Comparison of ENCODE assay signal across 11 mouse cellular contexts in the genomic region with DNA sequence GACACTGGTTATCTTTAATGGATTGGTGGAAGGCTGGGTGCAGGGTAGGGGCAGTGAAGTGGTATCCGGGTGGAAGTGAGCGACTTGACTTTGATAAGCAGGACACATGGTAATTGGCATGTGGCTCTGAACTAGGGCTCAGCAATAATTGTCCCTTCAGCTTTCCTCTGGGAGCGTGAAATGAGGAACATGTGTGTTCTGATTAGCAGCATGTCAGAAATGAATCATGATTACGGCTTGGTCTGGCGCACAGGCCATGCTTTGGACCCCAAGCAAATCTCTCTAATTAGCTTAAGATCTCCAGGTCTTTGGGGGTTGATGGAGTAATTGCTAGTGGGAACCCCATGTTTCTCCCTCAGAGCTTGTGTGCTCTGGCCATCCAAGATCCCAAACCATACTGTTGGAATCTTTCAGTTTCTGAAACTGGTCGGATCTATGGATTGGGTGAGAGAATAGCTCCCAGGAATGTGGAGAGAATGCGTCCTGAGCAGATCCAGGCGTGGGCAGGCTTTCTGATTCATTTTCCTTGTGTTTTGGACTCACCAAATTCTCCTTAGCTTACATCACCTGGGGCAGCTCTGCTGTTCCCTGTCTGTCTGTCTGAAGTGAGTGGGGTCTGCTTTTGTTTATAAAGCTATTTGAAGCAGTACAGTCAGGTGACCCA. TPM values are rescaled to one million over a fixed set of nuclear protein-coding genes. Genes with fewer than 3 reads are reported as not detected.
DNase-seq lines count a peak whose midpoint lies in the region; ATAC-seq lines count a peak whose summit lies in the region.
"Had no signal": no experiment of that assay in that cellular context is flagged by ENCODE, and none has a peak within 500 bp of the region (broad histone marks: within the 10 kb centered on the region; RNA-seq: fewer than 3 reads in every experiment).

No protein-coding gene starts in this region.

- H3K9me3 ChIP-seq in forebrain, embryonic 11.5 days (ENCODE audit: control insufficient read depth, low read length): no peaks in the 10 kb centered on the region
- H3K9me3 ChIP-seq in forebrain, embryonic 15.5 days: no peaks in the 10 kb centered on the region
- H3K9me3 ChIP-seq in kidney, embryonic 16.5 days (ENCODE audit: low read length): no peaks in the 10 kb centered on the region
- no peaks in the 10 kb centered on the region for H3K9me3 ChIP-seq in embryonic facial prominence, embryonic 12.5 days
- H3K9me3 ChIP-seq: neural tube, embryonic 13.5 days had no signal

- H3K36me3 ChIP-seq in forebrain, embryonic 11.5 days (ENCODE audit: control insufficient read depth, insufficient read depth, low read length): no peaks in the 10 kb centered on the region
- no peaks in the 10 kb centered on the region for H3K36me3 ChIP-seq in forebrain, embryonic 15.5 days
- H3K36me3 ChIP-seq in kidney, embryonic 16.5 days (ENCODE audit: insufficient read depth, low read length): no peaks in the 10 kb centered on the region
- no peaks in the 10 kb centered on the region for H3K36me3 ChIP-seq in embryonic facial prominence, embryonic 12.5 days
- H3K36me3 ChIP-seq: neural tube, embryonic 13.5 days had no signal

- H3K27me3 ChIP-seq in forebrain, embryonic 11.5 days (ENCODE audit: control insufficient read depth, insufficient read depth, low read length): no peaks in the 10 kb centered on the region
- H3K27me3 ChIP-seq in forebrain, embryonic 15.5 days: no peaks in the 10 kb centered on the region
- H3K27me3 ChIP-seq in kidney, embryonic 16.5 days (ENCODE audit: insufficient read depth, low read length): no peaks in the 10 kb centered on the region
- no peaks in the 10 kb centered on the region for H3K27me3 ChIP-seq in embryonic facial prominence, embryonic 12.5 days
- H3K27me3 ChIP-seq: neural tube, embryonic 13.5 days had no signal

- no peak for ATAC-seq in forebrain, embryonic 11.5 days (replicated peaks; ENCODE audit: low FRiP score)
- no peak for ATAC-seq in forebrain, embryonic 15.5 days (replicated peaks)
- no peak for ATAC-seq in kidney, embryonic 16.5 days (ENCODE audit: low FRiP score, low TSS enrichment)
- ATAC-seq in embryonic facial prominence, embryonic 12.5 days (ENCODE audit: insufficient number of reproducible peaks, insufficient read depth, low FRiP score, low TSS enrichment): no peak

- H3K4me2 ChIP-seq in forebrain, embryonic 11.5 days (ENCODE audit: low read depth, low read length, severe bottlenecking): no peak overlapping the region
- no peak overlapping the region for H3K4me2 ChIP-seq in forebrain, embryonic 15.5 days (replicated peaks)
- no peak overlapping the region for H3K4me2 ChIP-seq in kidney, embryonic 16.5 days (replicated peaks; ENCODE audit: low read depth, low read length)
- H3K4me2 ChIP-seq in embryonic facial prominence, embryonic 12.5 days (replicated peaks): no peak overlapping the region; the same call in 1 of the 2 replicates
- H3K4me2 ChIP-seq: neural tube, embryonic 13.5 days had no signal

- 39% methylated on average over 8 of the region's 8 CpGs for WGBS in forebrain, embryonic 11.5 days
- WGBS in forebrain, embryonic 15.5 days: 41% methylated on average over 8 of the region's 8 CpGs
- 42% methylated on average over 8 of the region's 8 CpGs for WGBS in kidney, embryonic 16.5 days
- WGBS in embryonic facial prominence, embryonic 12.5 days: 15% methylated on average over 8 of the region's 8 CpGs

- no peak for DNase-seq in forebrain, embryonic 11.5 days (ENCODE audit: low spot score)
- no peak for DNase-seq in kidney, postnatal 4 days
- DNase-seq in retina, embryonic 14.5 days (ENCODE audit: low spot score): peak; percentile 46
- DNase-seq in frontal cortex, postnatal 36 days (ENCODE audit: low spot score in 2 of 2): no peak
- DNase-seq in layer of hippocampus, adult 9-10 months (ENCODE audit: low spot score): no peak
- DNase-seq: heart, postnatal 36 days had no signal

- no peak overlapping the region for H3K9ac ChIP-seq in forebrain, embryonic 11.5 days (ENCODE audit: low read length)
- H3K9ac ChIP-seq in forebrain, embryonic 15.5 days (replicated peaks): no peak overlapping the region
- no peak overlapping the region for H3K9ac ChIP-seq in kidney, embryonic 16.5 days (replicated peaks; ENCODE audit: low read length)
- no peak overlapping the region for H3K9ac ChIP-seq in embryonic facial prominence, embryonic 12.5 days
- H3K9ac ChIP-seq: neural tube, embryonic 13.5 days had no signal

- H3K4me3 ChIP-seq in forebrain, embryonic 11.5 days (ENCODE audit: low read depth, low read length): no peak overlapping the region
- H3K4me3 ChIP-seq in forebrain, embryonic 15.5 days: no peak overlapping the region
- no peak overlapping the region for H3K4me3 ChIP-seq in kidney, embryonic 16.5 days (ENCODE audit: low read length)
- H3K4me3 ChIP-seq in embryonic facial prominence, embryonic 12.5 days: no peak overlapping the region
- H3K4me3 ChIP-seq: erythroblast, embryonic 14.5 days; neural tube, embryonic 13.5 days had no signal

- H3K27ac ChIP-seq in forebrain, embryonic 11.5 days (ENCODE audit: low read depth, low read length): 0 out of 2 replicates have a peak overlapping the region, but pooled peaks have one; percentile 9
- H3K27ac ChIP-seq in forebrain, embryonic 15.5 days (replicated peaks): no peak overlapping the region
- H3K27ac ChIP-seq in kidney, embryonic 16.5 days (ENCODE audit: low read length): peak overlapping the region; percentile 19; the same call in 1 of the 2 replicates
- peak overlapping the region; percentile 90 for H3K27ac ChIP-seq in embryonic facial prominence, embryonic 12.5 days
- H3K27ac ChIP-seq: neural tube, embryonic 13.5 days had no signal

- H3K4me1 ChIP-seq in forebrain, embryonic 11.5 days (replicated peaks; ENCODE audit: control insufficient read depth, insufficient read depth, low read length): peaks cover 20% of the 10 kb centered on the region
- peaks cover 35% of the 10 kb centered on the region for H3K4me1 ChIP-seq in forebrain, embryonic 15.5 days
- H3K4me1 ChIP-seq in kidney, embryonic 16.5 days (ENCODE audit: insufficient read depth, low read length): peaks cover 80% of the 10 kb centered on the region
- peaks cover 95% of the 10 kb centered on the region for H3K4me1 ChIP-seq in embryonic facial prominence, embryonic 12.5 days

RNA-seq across cellular contexts. Expression of a gene that starts 30.8 kb away (rescaled TPM):
- 7.2 and 7.8 TPM in 2 replicates for polyA plus RNA-seq in forebrain, embryonic 11.5 days (2014; fragmentation: Nextera tagmentation; extraction: Ambion mirVana)
- polyA plus RNA-seq in forebrain, embryonic 15.5 days (2015; fragmentation: Nextera tagmentation; extraction: Ambion mirVana): 1.5 and 1.8 TPM in 2 replicates
- 5.4 and 6.3 TPM in 2 replicates for polyA plus RNA-seq in kidney, embryonic 16.5 days (2015; fragmentation: Nextera tagmentation; extraction: Ambion mirVana)
- polyA plus RNA-seq in embryonic facial prominence, embryonic 12.5 days (2016; fragmentation: Nextera tagmentation; extraction: Ambion mirVana): 10.3 and 11.2 TPM in 2 replicates

RNA-seq across cellular contexts. Expression of a gene that starts 45.1 kb away (rescaled TPM):
- 2.3 and 2.9 TPM in 2 replicates for polyA plus RNA-seq in forebrain, embryonic 11.5 days (2014; fragmentation: Nextera tagmentation; extraction: Ambion mirVana)
- polyA plus RNA-seq in forebrain, embryonic 15.5 days (2015; fragmentation: Nextera tagmentation; extraction: Ambion mirVana): 3.7 and 4.9 TPM in 2 replicates
- polyA plus RNA-seq in kidney, embryonic 16.5 days (2015; fragmentation: Nextera tagmentation; extraction: Ambion mirVana): 19.2 and 19.6 TPM in 2 replicates
- polyA plus RNA-seq in embryonic facial prominence, embryonic 12.5 days (2016; fragmentation: Nextera tagmentation; extraction: Ambion mirVana): 8.1 and 8.4 TPM in 2 replicates
